Mouse (Mus musculus) cerebellum, adult 11-12 months (tissue): ENCODE measurements around the gene Midn.

Source experiments
- DNase-seq: peaks from one replicate; pipeline ENCODE4 v3.0.0; 2022

The Midn gene

GRCm38 (mm10) chr10:80144864-80145838 is 2.9 kb upstream of the Midn start:
- DNase-seq: peak; percentile 84

GRCm38 (mm10) chr10:80145896-80146295 is 2.2 kb upstream of the Midn start:
- DNase-seq: peak; percentile 84

- no peak for DNase-seq
Observed at GRCm38 (mm10) chr10:80146568-80147011, 1.5 kb upstream of the Midn start.

GRCm38 (mm10) chr10:80147146-80147718 is 840 bp upstream of the Midn start:
- no peak for DNase-seq

- DNase-seq: peak; percentile 95
Observed at GRCm38 (mm10) chr10:80148610-80149290, 678 bp downstream of the Midn start.

- peak; percentile 98 for DNase-seq
Observed at GRCm38 (mm10) chr10:80149291-80150225, 1.5 kb downstream of the Midn start.

- peak; percentile 84 for DNase-seq
Observed at GRCm38 (mm10) chr10:80150226-80151210, 2.4 kb downstream of the Midn start.

- peak; percentile 81 for DNase-seq
Observed at GRCm38 (mm10) chr10:80151211-80152034, 3.4 kb downstream of the Midn start.

- DNase-seq: peak; percentile 72
Observed at GRCm38 (mm10) chr10:80152071-80152872, 4.2 kb downstream of the Midn start.

- peak; percentile 75 for DNase-seq
Observed at GRCm38 (mm10) chr10:80152873-80153260, 4.8 kb downstream of the Midn start.

GRCm38 (mm10) chr10:80153713-80154112 is 5.6 kb downstream of the Midn start:
- no peak for DNase-seq

GRCm38 (mm10) chr10:80154384-80154783 is 6.3 kb downstream of the Midn start:
- DNase-seq: no peak

GRCm38 (mm10) chr10:80155277-80155676 is 7.2 kb downstream of the Midn start:
- DNase-seq: no peak

GRCm38 (mm10) chr10:80156002-80156751 is 8.1 kb downstream of the Midn start:
- DNase-seq: no peak

GRCm38 (mm10) chr10:80156752-80157053 is 8.6 kb downstream of the Midn start:
- no peak for DNase-seq

- no peak for DNase-seq
Observed at GRCm38 (mm10) chr10:80157141-80157929, 9.3 kb downstream of the Midn start.

- DNase-seq: peak; percentile 73
Observed at GRCm38 (mm10) chr10:80158307-80158986, 10.4 kb downstream of the Midn start.
